Mouse (Mus musculus): ENCODE measurements around the gene Ccdc9.

The Ccdc9 gene

GRCm38 (mm10) chr7:16286026-16286961 is at the start of gene Ccdc9:
Gene Ccdc9, minus strand, starts transcription at chr7:16286795.
- peak; percentile 97 for DNase-seq (ENCODE audit: low read depth, low spot score)

GRCm38 (mm10) chr7:16329146-16329545 is 42.6 kb upstream of the Ccdc9 start:
- DNase-seq (ENCODE audit: low read depth, low spot score) = no peak

- DNase-seq (ENCODE audit: low read depth, low spot score) = no peak
Measured at GRCm38 (mm10) chr7:16326607-16326971, 40.0 kb upstream of the Ccdc9 start.

GRCm38 (mm10) chr7:16325920-16326606 is 39.5 kb upstream of the Ccdc9 start:
- DNase-seq (ENCODE audit: low read depth, low spot score) = peak; percentile 68

- DNase-seq (ENCODE audit: low read depth, low spot score) = no peak
Measured at GRCm38 (mm10) chr7:16324661-16325060, 38.1 kb upstream of the Ccdc9 start.

GRCm38 (mm10) chr7:16320479-16320878 is 33.9 kb upstream of the Ccdc9 start:
- no peak for DNase-seq (ENCODE audit: low read depth, low spot score)

- DNase-seq (ENCODE audit: low read depth, low spot score) = no peak
Measured at GRCm38 (mm10) chr7:16319216-16319615, 32.6 kb upstream of the Ccdc9 start.

GRCm38 (mm10) chr7:16317094-16317493 is 30.5 kb upstream of the Ccdc9 start:
- DNase-seq (ENCODE audit: low read depth, low spot score) = no peak

GRCm38 (mm10) chr7:16315222-16315759 is 28.7 kb upstream of the Ccdc9 start:
- DNase-seq (ENCODE audit: low read depth, low spot score) = no peak

- DNase-seq (ENCODE audit: low read depth, low spot score) = no peak
Measured at GRCm38 (mm10) chr7:16314221-16314775, 27.7 kb upstream of the Ccdc9 start.

- DNase-seq (ENCODE audit: low read depth, low spot score) = no peak
Measured at GRCm38 (mm10) chr7:16313481-16314220, 27.1 kb upstream of the Ccdc9 start.

GRCm38 (mm10) chr7:16312672-16313311 is 26.2 kb upstream of the Ccdc9 start:
- DNase-seq (ENCODE audit: low read depth, low spot score) = no peak

- no peak for DNase-seq (ENCODE audit: low read depth, low spot score)
Measured at GRCm38 (mm10) chr7:16312011-16312671, 25.5 kb upstream of the Ccdc9 start.

GRCm38 (mm10) chr7:16311453-16312004 is 24.9 kb upstream of the Ccdc9 start:
- DNase-seq (ENCODE audit: low read depth, low spot score) = no peak

GRCm38 (mm10) chr7:16310521-16311452 is 24.2 kb upstream of the Ccdc9 start:
- no peak for DNase-seq (ENCODE audit: low read depth, low spot score)

- DNase-seq (ENCODE audit: low read depth, low spot score) = peak; percentile 49
Measured at GRCm38 (mm10) chr7:16310020-16310520, 23.5 kb upstream of the Ccdc9 start.

GRCm38 (mm10) chr7:16309318-16310019 is 22.9 kb upstream of the Ccdc9 start:
- peak; percentile 65 for DNase-seq (ENCODE audit: low read depth, low spot score)

Data from embryo, embryonic 11.5 days (tissue).